ENCODE assay signal across 29 mouse cellular contexts in the genomic region with DNA sequence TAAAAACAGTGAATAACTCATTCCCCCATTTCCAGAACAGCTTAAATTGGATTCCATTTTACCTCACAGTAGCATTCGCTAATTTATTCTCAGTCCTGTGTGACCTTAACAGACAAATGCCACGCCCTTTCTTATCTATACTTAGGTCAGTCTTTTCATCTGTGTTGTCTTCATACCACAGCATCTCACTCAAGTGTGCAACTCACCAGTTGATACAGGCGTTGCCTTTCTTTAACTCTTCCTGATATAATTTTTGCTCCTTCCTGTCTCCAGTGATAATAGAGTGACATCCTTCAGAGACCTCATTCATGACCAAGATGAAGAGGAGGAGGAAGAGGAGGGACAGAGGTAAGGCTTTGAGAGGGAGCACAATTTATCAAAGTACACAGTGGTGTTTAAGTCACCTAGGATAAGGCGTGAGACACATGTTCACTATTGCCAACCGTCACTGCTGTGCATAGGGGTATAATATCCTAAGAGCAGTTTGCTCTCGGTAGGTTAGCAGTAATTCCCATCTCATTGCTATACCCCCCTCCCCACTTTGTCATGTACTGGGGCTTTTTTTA. TPM values are rescaled to one million over a fixed set of nuclear protein-coding genes. Genes with fewer than 3 reads are reported as not detected.
DNase-seq lines count a peak whose midpoint lies in the region; ATAC-seq and TF ChIP-seq lines count a peak whose summit lies in the region.
"Had no signal": no experiment of that assay in that cellular context is flagged by ENCODE, and none has a peak within 500 bp of the region (broad histone marks: within the 10 kb centered on the region; RNA-seq: fewer than 3 reads in every experiment).

No protein-coding gene starts in this region.

- ATAC-seq in liver, embryonic 15.5 days (ENCODE audit: insufficient read depth): peak; percentile 69
- no peak for ATAC-seq in hindbrain, embryonic 16.5 days
- ATAC-seq: activated CD4-positive, CD25-positive, alpha-beta regulatory T cell, adult 4 months; CD4-positive, CD25-positive, alpha-beta regulatory T cell, adult 4 months; forebrain, embryonic 15.5 days; inflammation-experienced regulatory T-cells, adult 6 months; Patski had no signal

- H3K27ac ChIP-seq in liver, embryonic 15.5 days (replicated peaks): no peak overlapping the region
- no peak overlapping the region for H3K27ac ChIP-seq in hindbrain, embryonic 16.5 days (ENCODE audit: low read depth, low read length)
- H3K27ac ChIP-seq in gastrocnemius, adult 2 months: no peak overlapping the region
- H3K27ac ChIP-seq: embryonic facial prominence, embryonic 15.5 days; forebrain, embryonic 15.5 days; heart, embryonic 13.5 days; hindbrain, embryonic 15.5 days had no signal

- no peaks in the 10 kb centered on the region for H3K27me3 ChIP-seq in liver, embryonic 15.5 days
- H3K27me3 ChIP-seq in hindbrain, embryonic 16.5 days (replicated peaks; ENCODE audit: control insufficient read depth, insufficient read depth, low read length): no peaks in the 10 kb centered on the region
- H3K27me3 ChIP-seq: embryonic facial prominence, embryonic 15.5 days; forebrain, embryonic 15.5 days; heart, embryonic 13.5 days; hindbrain, embryonic 15.5 days; Patski had no signal

- TF ChIP-seq CTCF in gastrocnemius, adult 2 months (IDR thresholded peaks at IDR 0.05): no peak

- intact Hi-C loops in gastrocnemius, adult 2 months (cut with DNase I): no loop called here

- 38% methylated on average over 6 of the region's 6 CpGs for WGBS in liver, embryonic 15.5 days (ENCODE audit: insufficient replicate concordance)
- 91% methylated on average over 6 of the region's 6 CpGs for WGBS in hindbrain, embryonic 16.5 days

- H3K9me3 ChIP-seq in liver, embryonic 15.5 days (replicated peaks): no peaks in the 10 kb centered on the region
- no peaks in the 10 kb centered on the region for H3K9me3 ChIP-seq in hindbrain, embryonic 16.5 days (ENCODE audit: control insufficient read depth, low read length)
- H3K9me3 ChIP-seq: embryonic facial prominence, embryonic 15.5 days; forebrain, embryonic 15.5 days; heart, embryonic 13.5 days; hindbrain, embryonic 15.5 days had no signal

- peaks cover 17% of the 10 kb centered on the region for H3K4me1 ChIP-seq in liver, embryonic 15.5 days (replicated peaks)
- peaks cover 11% of the 10 kb centered on the region; the same call in 1 of the 2 replicates for H3K4me1 ChIP-seq in hindbrain, embryonic 16.5 days (ENCODE audit: control insufficient read depth, insufficient read depth, low read depth, low read length)

- DNase-seq in heart, adult 11 months: peak; percentile 45
- no peak for DNase-seq in heart, adult 18-20 months
- peak; percentile 36 for DNase-seq in c-Kit-positive CD71-positive TER-119-negative erythroid progenitor cells, embryonic 14.5 days (ENCODE audit: low read depth)
- DNase-seq in cerebellum, adult 18-20 months: no peak
- DNase-seq in gastrocnemius, adult 2 months: no peak
- DNase-seq: adrenal gland, postnatal 14 days; B cell, adult 2 months; cerebellum, adult 8-10 months; cerebellum, postnatal 14 days; embryo, embryonic 11 days; gastrocnemius, postnatal 14 days; heart, postnatal 36 days had no signal

- no peak overlapping the region for H3K4me2 ChIP-seq in liver, embryonic 15.5 days
- H3K4me2 ChIP-seq in hindbrain, embryonic 16.5 days (ENCODE audit: low read length): no peak overlapping the region
- H3K4me2 ChIP-seq: embryonic facial prominence, embryonic 15.5 days; forebrain, embryonic 15.5 days; heart, embryonic 13.5 days; hindbrain, embryonic 15.5 days had no signal

- H3K36me3 ChIP-seq in liver, embryonic 15.5 days (replicated peaks): peaks cover 59% of the 10 kb centered on the region
- H3K36me3 ChIP-seq in hindbrain, embryonic 16.5 days (ENCODE audit: control insufficient read depth, insufficient read depth, low read length): peaks cover 38% of the 10 kb centered on the region

- H3K9ac ChIP-seq in liver, embryonic 15.5 days: no peak overlapping the region
- no peak overlapping the region for H3K9ac ChIP-seq in hindbrain, embryonic 16.5 days (ENCODE audit: low read depth, low read length)
- H3K9ac ChIP-seq: embryonic facial prominence, embryonic 15.5 days; forebrain, embryonic 15.5 days; heart, embryonic 13.5 days; hindbrain, embryonic 15.5 days had no signal

- H3K4me3 ChIP-seq in liver, embryonic 15.5 days (replicated peaks): no peak overlapping the region
- H3K4me3 ChIP-seq in hindbrain, embryonic 16.5 days (ENCODE audit: low read length): no peak overlapping the region
- H3K4me3 ChIP-seq in gastrocnemius, adult 2 months: no peak overlapping the region
- H3K4me3 ChIP-seq: embryonic facial prominence, embryonic 15.5 days; forebrain, embryonic 15.5 days; heart, embryonic 13.5 days; hindbrain, embryonic 15.5 days had no signal

RNA-seq across cellular contexts. Expression of gene Nsfl1c, which starts 6.5 kb away (rescaled TPM):
- 10 to 100 TPM; 79.4 to 84.5 TPM for total RNA-seq in heart, adult 18-20 months (2021)
- polyA plus RNA-seq in liver, embryonic 15.5 days (2015; fragmentation: Nextera tagmentation; extraction: Ambion mirVana): 65.2 and 65.3 TPM in 2 replicates
- polyA plus RNA-seq in hindbrain, embryonic 16.5 days (2015; fragmentation: Nextera tagmentation; extraction: Ambion mirVana): 277 and 287 TPM in 2 replicates
- 10 to 100 TPM; 83.1 to 84.4 TPM for total RNA-seq in gastrocnemius, adult 2 months (2021)

RNA-seq across cellular contexts. Expression of gene 4921509C19Rik, which starts 24.6 kb away (rescaled TPM):
- not detected for total RNA-seq in heart, adult 18-20 months (2021)
- polyA plus RNA-seq in liver, embryonic 15.5 days (2015; fragmentation: Nextera tagmentation; extraction: Ambion mirVana): not detected in 2 replicates
- not detected in 2 replicates for polyA plus RNA-seq in hindbrain, embryonic 16.5 days (2015; fragmentation: Nextera tagmentation; extraction: Ambion mirVana)
- total RNA-seq in gastrocnemius, adult 2 months (2021): not detected
- total RNA-seq: adrenal gland, adult 18-20 months; adrenal gland, postnatal 14 days; common myeloid progenitor, adult 5-6 weeks; gastrocnemius, postnatal 14 days; heart, postnatal 36 days had no signal
- polyA plus RNA-seq: activated CD4-positive, CD25-positive, alpha-beta regulatory T cell, adult 4 months; CD4-positive, CD25-positive, alpha-beta regulatory T cell, adult 4 months; embryonic facial prominence, embryonic 11.5 days; embryonic facial prominence, embryonic 15.5 days; forebrain, embryonic 11.5 days; forebrain, embryonic 15.5 days; gonadal fat pad, adult 2 months; heart, embryonic 13.5 days; heart, postnatal 0 days; hindbrain, embryonic 11.5 days; hindbrain, embryonic 15.5 days; inflammation-experienced regulatory T-cells, adult 6 months; Patski had no signal

RNA-seq across cellular contexts. Expression of gene Fkbp1a, which starts 41.8 kb away (rescaled TPM):
- total RNA-seq in heart, adult 18-20 months (2021): 100 to 1,000 TPM; 200 to 226 TPM
- 126 and 128 TPM in 2 replicates for polyA plus RNA-seq in liver, embryonic 15.5 days (2015; fragmentation: Nextera tagmentation; extraction: Ambion mirVana)
- 675 and 689 TPM in 2 replicates for polyA plus RNA-seq in hindbrain, embryonic 16.5 days (2015; fragmentation: Nextera tagmentation; extraction: Ambion mirVana)
- total RNA-seq in gastrocnemius, adult 2 months (2021): 100 to 1,000 TPM; 159 to 181 TPM

Comparison
In these comparisons a context has a peak if more than half of its experiments do, and no peak if none do; other contexts are left out.
1. DNase-seq: peak in heart, adult 11 months (single experiment) and c-Kit-positive CD71-positive TER-119-negative erythroid progenitor cells, embryonic 14.5 days (single experiment); none in heart, adult 18-20 months (0 of 2), cerebellum, adult 18-20 months (0 of 2) and gastrocnemius, adult 2 months (single experiment).